Mouse (Mus musculus): ENCODE measurements at regions not wholly inside any gene's neighbourhood (a gene's known extent, or its start where the extent isn't known, plus 50 kb on each side); places are given as distances from the start of the nearest gene placed in this dataset.
A peak's percentile ranks its signal among the peaks of the same experiment; 100 is the strongest.
"Not testable (repeated sequence)": the region's sequence is repeated elsewhere in the genome, so short reads cannot be mapped to it uniquely, and the experiment has no call there.

- no peaks in the 10 kb centered on the region for H3K4me1 ChIP-seq (ENCODE audit: control insufficient read depth, insufficient read depth, low read length)
These were observed 100.1 kb upstream of the Ubl3 start for GRCm38 (mm10) chr5:148652525-148653243.

GRCm38 (mm10) chr5:148651736-148652135, 99.1 kb upstream of the Ubl3 start:
- WGBS = 59% methylated on average over 4 of the region's 4 CpGs
- Histone ChIP-seq H3K36me3 (ENCODE audit: control insufficient read depth, insufficient read depth, low read length) (no peaks in the 10 kb centered on the region), H3K27ac (ENCODE audit: insufficient read depth, low read depth, low read length) (no peak overlapping the region), H3K27me3 (replicated peaks; ENCODE audit: control insufficient read depth, insufficient read depth, low read length) (no peaks in the 10 kb centered on the region), H3K4me1 (ENCODE audit: control insufficient read depth, insufficient read depth, low read length) (no peaks in the 10 kb centered on the region), H3K4me3 (ENCODE audit: insufficient read depth, low read depth, low read length) (no peak overlapping the region)
- DNase-seq = no peak
- TF ChIP-seq POLR2A (IDR thresholded peaks at IDR 0.05; ENCODE audit: low read depth, low read length) (no peak), CTCF (conservative IDR thresholded peaks at IDR 0.05; ENCODE audit: insufficient read depth, insufficient read length, low read depth, low read length) (no peak)

More at GRCm38 (mm10) chr5:148652525-148653243, 100.1 kb upstream of the Ubl3 start:
- Histone ChIP-seq H3K4me3 (ENCODE audit: insufficient read depth, low read depth, low read length) (no peak overlapping the region), H3K27ac (ENCODE audit: insufficient read depth, low read depth, low read length) (no peak overlapping the region), H3K27me3 (replicated peaks; ENCODE audit: control insufficient read depth, insufficient read depth, low read length) (no peaks in the 10 kb centered on the region), H3K36me3 (ENCODE audit: control insufficient read depth, insufficient read depth, low read length) (no peaks in the 10 kb centered on the region)
- WGBS = 71% methylated on average over 7 of the region's 7 CpGs
- no peak for DNase-seq
- TF ChIP-seq CTCF (conservative IDR thresholded peaks at IDR 0.05; ENCODE audit: insufficient read depth, insufficient read length, low read depth, low read length) (no peak), POLR2A (IDR thresholded peaks at IDR 0.05; ENCODE audit: low read depth, low read length) (no peak)

GRCm38 (mm10) chr5:148649573-148649972, 97.0 kb upstream of the Ubl3 start:
- not testable (repeated sequence) for DNase-seq; H3K36me3 ChIP-seq (ENCODE audit: control insufficient read depth, insufficient read depth, low read length); H3K27me3 ChIP-seq (replicated peaks; ENCODE audit: control insufficient read depth, insufficient read depth, low read length); H3K27ac ChIP-seq (ENCODE audit: insufficient read depth, low read depth, low read length); H3K4me1 ChIP-seq (ENCODE audit: control insufficient read depth, insufficient read depth, low read length); H3K4me3 ChIP-seq (ENCODE audit: insufficient read depth, low read depth, low read length)
- WGBS = 92% methylated on average over 7 of the region's 7 CpGs

DNA sequence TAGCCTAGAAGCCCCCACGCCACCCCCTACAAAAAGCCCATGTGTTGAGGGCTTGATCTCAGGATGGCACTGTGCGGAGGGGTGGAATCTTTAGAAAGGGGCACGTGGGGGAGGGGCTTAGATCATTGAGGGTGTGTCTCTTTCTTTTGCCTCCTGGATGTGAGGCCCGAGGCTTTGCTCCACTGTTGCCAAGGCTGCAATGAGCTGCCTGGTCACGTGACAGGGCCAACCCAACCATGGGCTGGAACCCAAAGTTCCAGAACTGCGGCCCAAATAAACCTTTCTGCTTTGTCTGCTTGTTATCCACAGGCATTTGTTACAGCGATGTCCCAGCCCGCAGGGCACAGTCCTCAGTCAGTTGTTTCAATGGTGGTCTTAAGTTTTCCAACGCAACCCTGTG, 96.5 kb upstream of the Ubl3 start:
- Histone ChIP-seq H3K36me3 (ENCODE audit: control insufficient read depth, insufficient read depth, low read length) (no peaks in the 10 kb centered on the region), H3K4me1 (ENCODE audit: control insufficient read depth, insufficient read depth, low read length) (peaks cover 9% of the 10 kb centered on the region; the same call in 1 of the 2 replicates), H3K4me3 (ENCODE audit: insufficient read depth, low read depth, low read length) (no peak overlapping the region), H3K27ac (ENCODE audit: insufficient read depth, low read depth, low read length) (no peak overlapping the region), H3K27me3 (replicated peaks; ENCODE audit: control insufficient read depth, insufficient read depth, low read length) (no peaks in the 10 kb centered on the region)
- no peak for DNase-seq
- WGBS = 80% methylated on average over 9 of the region's 9 CpGs
- TF ChIP-seq CTCF (conservative IDR thresholded peaks at IDR 0.05; ENCODE audit: insufficient read depth, insufficient read length, low read depth, low read length) (no peak), POLR2A (IDR thresholded peaks at IDR 0.05; ENCODE audit: low read depth, low read length) (no peak)

GRCm38 (mm10) chr5:148647644-148648043, 95.1 kb upstream of the Ubl3 start:
- TF ChIP-seq CTCF (conservative IDR thresholded peaks at IDR 0.05; ENCODE audit: insufficient read depth, insufficient read length, low read depth, low read length) (no peak), POLR2A (IDR thresholded peaks at IDR 0.05; ENCODE audit: low read depth, low read length) (no peak)
- no peaks in the 10 kb centered on the region for H3K36me3 ChIP-seq (ENCODE audit: control insufficient read depth, insufficient read depth, low read length)
- peaks cover 9% of the 10 kb centered on the region; the same call in 1 of the 2 replicates for H3K4me1 ChIP-seq (ENCODE audit: control insufficient read depth, insufficient read depth, low read length)
- 80% methylated on average over 2 of the region's 2 CpGs for WGBS
- H3K4me3 ChIP-seq (ENCODE audit: insufficient read depth, low read depth, low read length) = no peak overlapping the region
- H3K27ac ChIP-seq (ENCODE audit: insufficient read depth, low read depth, low read length) = no peak overlapping the region
- DNase-seq = no peak
- H3K27me3 ChIP-seq (replicated peaks; ENCODE audit: control insufficient read depth, insufficient read depth, low read length) = no peaks in the 10 kb centered on the region

GRCm38 (mm10) chr5:148645772-148646171, 93.2 kb upstream of the Ubl3 start:
- WGBS = 22% methylated on average over 4 of the region's 4 CpGs
- no peak for DNase-seq
- Histone ChIP-seq H3K4me1 (ENCODE audit: control insufficient read depth, insufficient read depth, low read length) (peaks cover 9% of the 10 kb centered on the region; the same call in 1 of the 2 replicates), H3K27me3 (replicated peaks; ENCODE audit: control insufficient read depth, insufficient read depth, low read length) (no peaks in the 10 kb centered on the region), H3K4me3 (ENCODE audit: insufficient read depth, low read depth, low read length) (no peak overlapping the region), H3K36me3 (ENCODE audit: control insufficient read depth, insufficient read depth, low read length) (no peaks in the 10 kb centered on the region), H3K27ac (ENCODE audit: insufficient read depth, low read depth, low read length) (no peak overlapping the region)
- TF ChIP-seq CTCF (conservative IDR thresholded peaks at IDR 0.05; ENCODE audit: insufficient read depth, insufficient read length, low read depth, low read length) (no peak), POLR2A (IDR thresholded peaks at IDR 0.05; ENCODE audit: low read depth, low read length) (no peak)

DNA sequence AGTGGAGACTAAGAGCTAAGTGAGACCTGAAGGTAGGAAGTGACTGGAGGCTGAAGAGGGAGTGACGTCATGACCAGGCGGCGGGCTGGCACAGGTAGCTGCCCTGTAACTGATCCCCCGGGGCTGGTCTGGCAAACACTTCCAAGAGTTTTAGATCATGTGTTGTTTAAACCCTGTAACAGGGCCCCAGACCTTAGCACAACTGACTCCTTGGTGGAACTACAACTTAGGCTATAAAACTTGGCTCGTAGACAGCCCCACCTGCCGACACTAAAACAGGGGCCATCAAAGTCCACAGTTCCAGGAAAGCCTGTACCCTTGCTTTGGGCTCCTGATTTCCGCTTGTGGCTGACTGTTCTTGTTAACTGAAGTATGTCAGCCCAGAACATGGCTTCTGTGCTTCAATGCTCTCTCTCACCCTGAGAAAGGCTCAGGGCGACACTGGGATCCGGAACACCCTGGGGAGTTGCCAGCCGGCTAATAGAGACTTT, 92.6 kb upstream of the Ubl3 start:
- Histone ChIP-seq H3K27ac (ENCODE audit: insufficient read depth, low read depth, low read length) (no peak overlapping the region; the same call in 1 of the 2 replicates), H3K4me1 (ENCODE audit: control insufficient read depth, insufficient read depth, low read length) (peaks cover 11% of the 10 kb centered on the region; the same call in 1 of the 2 replicates), H3K36me3 (ENCODE audit: control insufficient read depth, insufficient read depth, low read length) (no peaks in the 10 kb centered on the region), H3K27me3 (replicated peaks; ENCODE audit: control insufficient read depth, insufficient read depth, low read length) (no peaks in the 10 kb centered on the region), H3K4me3 (ENCODE audit: insufficient read depth, low read depth, low read length) (no peak overlapping the region)
- TF ChIP-seq CTCF (conservative IDR thresholded peaks at IDR 0.05; ENCODE audit: insufficient read depth, insufficient read length, low read depth, low read length) (no peak), POLR2A (IDR thresholded peaks at IDR 0.05; ENCODE audit: low read depth, low read length) (no peak)
- 11% methylated on average over 10 of the region's 10 CpGs for WGBS
- DNase-seq = peak; percentile 59
